Mouse (Mus musculus) embryonic fibroblast, embryonic 13.5 days (primary cell): ENCODE measurements around the gene Tomm22. TPM values are rescaled to one million over a fixed set of nuclear protein-coding genes. Genes with fewer than 3 reads are reported as not detected.

Source experiments
- H3K27ac ChIP-seq: 2 replicates; pipeline ENCODE4 v1.5.1; 2012; ENCODE audit warnings: low read length, control low read depth, inconsistent platforms; ENCODE audit not compliant: insufficient read depth
- H3K4me1 ChIP-seq: 2 replicates; pipeline ENCODE4 v1.6.1; 2011; ENCODE audit warnings: low read length; ENCODE audit not compliant: control insufficient read depth, insufficient read depth
- H3K4me3 ChIP-seq: 2 replicates; pipeline ENCODE4 v1.5.1; 2011; ENCODE audit warnings: mild to moderate bottlenecking, control low read depth, low read length; ENCODE audit not compliant: insufficient read depth
- CTCF ChIP-seq: IDR thresholded peaks from 2 replicates; pipeline ENCODE4 v1.5.1; 2011; ENCODE audit warnings: mild to moderate bottlenecking, control low read depth, low read length, moderate library complexity, borderline replicate concordance; ENCODE audit not compliant: insufficient read depth
- POLR2A ChIP-seq: IDR thresholded peaks from 2 replicates; pipeline ENCODE4 v1.6.1; 2011; ENCODE audit warnings: low read depth, mild to moderate bottlenecking, control low read depth, low read length, moderate library complexity
- polyA plus RNA-seq: library from polyadenylated mRNA; stranded (reverse); fragments of >200 nt; gene quantifications from 2 replicates; pipeline ENCODE4 v1.2.4, GENCODE M21; 2011; ENCODE audit warnings: low read depth; ENCODE audit not compliant: missing spikeins, insufficient read length

The Tomm22 gene
- polyA plus RNA-seq, 1 experiment, result 148 TPM

GRCm38 (mm10) chr15:79683707-79684465 lies 13.2 kb downstream of the Tomm22 start:
- no peak for TF ChIP-seq CTCF
- TF ChIP-seq POLR2A, result no peak
- Histone ChIP-seq H3K4me1 (peaks cover 6% of the 10 kb centered on the region; the same call in 1 of the 2 replicates), H3K4me3 (peak overlapping the region; percentile 26; the same call in 1 of the 2 replicates), H3K27ac (peak overlapping the region; percentile 55)

DNA sequence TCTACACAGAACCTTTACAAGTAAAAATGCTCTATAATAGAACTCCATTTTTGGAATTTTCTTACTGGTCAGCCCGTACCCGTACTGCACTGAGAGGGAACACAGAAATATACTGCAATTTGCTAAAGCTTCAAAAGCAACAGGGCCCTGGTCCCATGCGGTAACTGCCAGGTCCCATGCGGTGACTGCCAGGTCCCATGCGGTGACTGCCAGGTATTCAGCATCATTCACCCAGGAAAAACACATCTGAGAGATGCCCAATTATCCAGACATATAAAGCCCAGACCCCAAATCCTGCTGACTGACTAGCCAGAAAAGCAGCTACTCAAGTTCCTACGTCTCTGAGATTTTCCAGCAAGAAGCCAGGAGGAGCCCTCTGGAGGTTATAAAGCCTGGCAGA lies 14.0 kb downstream of the Tomm22 start:
- TF ChIP-seq CTCF, result no peak
- Histone ChIP-seq H3K4me1 (peaks cover 6% of the 10 kb centered on the region; the same call in 1 of the 2 replicates), H3K4me3 (peak overlapping the region; percentile 73), H3K27ac (0 out of 2 replicates have a peak overlapping the region, but pooled peaks have one; percentile 55)

- Histone ChIP-seq H3K4me3 (peak overlapping the region; percentile 73), H3K27ac (no peak overlapping the region), H3K4me1 (peaks cover 6% of the 10 kb centered on the region)
- TF ChIP-seq CTCF, result no peak
- TF ChIP-seq POLR2A, result no peak
Measured at GRCm38 (mm10) chr15:79685141-79685641, 14.5 kb downstream of the Tomm22 start.

DNA sequence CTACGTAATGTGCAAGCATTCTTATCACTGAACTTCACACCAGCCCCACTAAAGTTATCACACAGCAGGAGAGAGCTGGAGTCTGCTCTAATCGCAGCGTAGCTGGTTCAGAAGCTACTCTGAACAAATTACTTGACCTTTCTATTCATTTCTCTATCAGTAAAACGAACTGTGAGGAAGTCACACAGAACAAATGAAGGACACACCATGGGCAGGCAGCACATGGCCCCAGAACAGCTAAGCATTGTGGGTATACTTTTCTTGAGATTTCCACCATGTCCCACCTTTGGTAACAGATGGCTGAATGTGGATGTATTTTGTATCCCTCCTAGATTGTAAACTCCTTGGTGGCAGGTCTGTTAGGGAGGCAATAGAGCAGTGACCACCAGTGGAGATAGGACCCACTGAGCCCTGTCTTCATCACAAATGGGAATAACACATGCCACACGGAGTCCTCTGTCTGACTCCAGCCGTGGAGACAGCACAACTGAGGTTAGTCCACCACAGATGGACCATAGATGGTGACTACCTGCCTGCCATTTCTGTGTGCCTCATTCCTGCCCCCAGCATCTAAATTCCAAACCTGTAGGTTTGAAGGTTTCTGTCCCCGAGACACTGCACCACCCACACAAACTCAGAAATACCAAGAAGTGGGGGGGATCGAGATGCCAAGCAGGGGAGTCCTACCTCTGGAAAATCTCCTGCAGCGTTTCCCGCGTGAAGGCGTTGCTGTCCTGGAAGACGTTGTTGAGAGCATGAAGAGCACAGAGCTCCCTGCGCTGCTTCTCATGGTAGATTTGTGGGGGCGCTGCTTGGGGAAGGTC lies 15.6 kb downstream of the Tomm22 start:
- H3K27ac ChIP-seq, result no peak overlapping the region
- peaks cover 6% of the 10 kb centered on the region for H3K4me1 ChIP-seq
- H3K4me3 ChIP-seq, result peak overlapping the region; percentile 73
- TF ChIP-seq CTCF (no peak), POLR2A (no peak)

- peak overlapping the region; percentile 73 for H3K4me3 ChIP-seq
- TF ChIP-seq CTCF, result no peak
- TF ChIP-seq POLR2A, result peak; percentile 40; the same call in 1 of the 2 replicates
- peaks cover 6% of the 10 kb centered on the region for H3K4me1 ChIP-seq
- peak overlapping the region; percentile 77 for H3K27ac ChIP-seq
Measured at GRCm38 (mm10) chr15:79687175-79687574, 16.5 kb downstream of the Tomm22 start.

GRCm38 (mm10) chr15:79687646-79688267 lies 17.1 kb downstream of the Tomm22 start, which contains the start of gene Josd1:
Gene Josd1, minus strand, starts transcription at chr15:79687919.
- Histone ChIP-seq H3K27ac (peak within 1 kb of the TSS; percentile 77), H3K4me3 (peak within 1 kb of the TSS; percentile 73), H3K4me1 (peaks cover 6% of the 10 kb centered on the region)
- TF ChIP-seq POLR2A, result peak; percentile 87
- TF ChIP-seq CTCF, result no peak

DNA sequence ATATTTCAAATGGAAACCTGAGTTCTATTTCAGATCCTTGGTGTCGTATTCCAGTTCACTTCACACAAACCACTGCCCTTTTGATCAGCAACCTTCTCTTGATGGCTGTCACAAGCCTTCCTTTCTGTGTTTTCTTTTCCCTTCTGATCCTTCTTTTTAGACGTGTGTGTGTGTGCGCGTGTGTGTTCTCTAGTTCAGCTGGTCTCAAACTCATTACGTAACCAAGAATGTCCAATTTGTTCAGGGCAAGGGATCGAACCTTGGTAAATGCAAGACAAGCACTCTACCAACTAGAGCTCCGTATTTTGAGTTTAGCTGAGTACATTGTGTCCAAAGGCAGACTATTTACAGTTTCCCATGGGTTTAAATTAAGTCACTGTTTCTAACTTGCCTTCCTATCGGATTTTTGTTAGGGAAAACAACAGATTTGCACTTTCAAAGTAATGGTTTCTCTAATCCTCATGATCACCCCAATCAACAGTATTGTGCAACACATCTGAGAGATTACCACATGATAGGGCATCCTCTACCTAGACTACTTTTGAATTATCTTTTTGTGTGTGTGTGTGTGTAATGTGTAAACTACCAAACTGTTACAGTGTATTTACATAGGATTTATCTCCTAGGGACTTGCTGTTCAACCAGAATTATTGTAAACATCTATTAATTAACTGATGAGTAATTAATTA lies 17.8 kb downstream of the Tomm22 start:
- peak overlapping the region; percentile 73 for H3K4me3 ChIP-seq
- peaks cover 6% of the 10 kb centered on the region for H3K4me1 ChIP-seq

DNA sequence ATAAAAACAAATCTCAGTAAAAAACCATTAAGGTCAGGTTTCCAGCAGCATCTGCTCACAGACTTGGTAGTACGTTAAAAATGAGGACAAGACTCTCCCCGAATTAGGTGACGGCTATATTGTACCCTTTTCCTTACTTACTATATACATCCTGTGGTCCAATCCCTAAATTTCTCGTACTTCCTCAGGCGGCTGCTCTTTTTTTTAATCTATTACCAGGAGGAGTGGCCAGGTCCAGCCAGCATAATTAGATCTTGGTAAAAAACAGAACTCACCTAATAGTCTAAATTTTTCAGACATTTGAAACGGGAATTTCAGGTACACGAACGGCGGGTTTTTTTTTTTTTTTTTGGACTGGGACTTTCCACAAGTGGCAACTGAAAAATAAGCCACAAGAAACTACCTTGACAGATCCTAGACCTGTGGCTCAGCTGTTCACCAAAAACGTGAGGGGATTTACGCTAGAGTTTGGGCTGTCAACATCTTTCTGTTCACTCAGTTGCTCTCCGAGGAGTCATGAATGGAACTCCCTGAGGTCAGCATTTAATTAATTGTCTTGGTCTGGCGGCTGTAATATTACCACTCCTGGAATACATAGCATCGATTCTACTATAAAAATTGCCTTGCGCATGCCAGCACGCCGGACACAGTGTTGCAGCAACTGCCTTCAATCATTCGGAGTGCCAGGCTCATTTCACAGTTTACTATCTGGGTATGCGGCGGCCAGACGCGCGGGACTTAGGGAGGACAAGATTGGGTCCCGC lies 19.2 kb downstream of the Tomm22 start:
- TF ChIP-seq POLR2A, result 0 out of 2 replicates have a peak, but pooled peaks have one; percentile 19
- no peak for TF ChIP-seq CTCF
- Histone ChIP-seq H3K27ac (no peak overlapping the region), H3K4me1 (no peaks in the 10 kb centered on the region; the same call in none of the 2 replicates), H3K4me3 (peak overlapping the region; percentile 40)

More for the DNA sequence above, 17.8 kb downstream of the Tomm22 start:
- TF ChIP-seq CTCF (no peak), POLR2A (no peak)
- peak overlapping the region; percentile 77 for H3K27ac ChIP-seq
